Mouse (Mus musculus): Measurements from ENCODE around the gene Fcgrt.
A peak's percentile ranks its signal among the peaks of the same experiment; 100 is the strongest.
"Not testable (repeated sequence)": the region's sequence is repeated elsewhere in the genome, so short reads cannot be mapped to it uniquely, and the experiment has no call there.

The Fcgrt gene

DNA sequence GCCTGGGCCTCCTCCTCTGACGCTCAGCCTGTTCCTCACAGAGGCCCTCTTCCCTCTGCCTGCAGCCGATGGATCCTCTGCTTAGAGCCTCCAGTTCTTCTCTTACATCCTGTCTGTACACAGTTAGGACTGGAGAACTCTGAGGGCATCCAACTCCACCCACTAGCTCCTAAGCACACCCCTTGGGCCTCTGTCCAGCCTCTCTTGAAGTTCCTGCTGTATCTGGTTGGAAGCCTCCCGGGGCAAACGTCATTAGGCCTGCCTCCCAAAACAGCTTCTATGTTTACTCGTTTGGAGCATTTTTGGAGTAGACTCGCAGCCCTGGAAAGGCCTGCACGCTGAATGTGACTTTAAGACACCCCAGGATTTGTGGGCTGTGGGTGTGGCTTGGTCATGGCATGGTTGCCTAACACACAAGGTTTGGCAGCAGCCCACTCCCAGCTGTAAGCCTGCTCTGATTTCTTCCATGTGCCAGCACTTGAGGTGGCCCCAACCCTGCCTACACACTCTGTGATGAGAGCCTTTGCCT, at the start of gene Fcgrt:
Gene Fcgrt, minus strand, starts transcription at position 200 of the 529 bp plus-strand sequence.
- DNase-seq: peak; percentile 100

DNA sequence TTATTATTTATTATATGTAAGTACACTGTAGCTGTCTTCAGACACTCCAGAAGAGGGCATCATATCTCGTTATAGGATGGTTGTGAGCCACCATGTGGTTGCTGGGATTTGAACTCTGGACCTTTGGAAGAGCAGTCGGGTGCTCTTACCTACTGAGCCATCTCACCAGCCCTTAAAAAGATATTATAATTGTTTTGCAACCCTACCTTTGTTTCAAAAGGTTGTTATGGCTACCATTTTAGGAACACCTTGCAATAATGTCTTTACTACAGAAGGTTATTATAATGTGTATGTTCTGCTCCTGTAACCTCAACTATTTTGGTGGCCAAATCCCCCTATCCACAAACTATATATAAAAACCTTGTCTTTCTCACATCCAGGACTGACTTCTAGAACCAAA, 49.4 kb upstream of the Fcgrt start:
- not testable (repeated sequence) for DNase-seq

DNA sequence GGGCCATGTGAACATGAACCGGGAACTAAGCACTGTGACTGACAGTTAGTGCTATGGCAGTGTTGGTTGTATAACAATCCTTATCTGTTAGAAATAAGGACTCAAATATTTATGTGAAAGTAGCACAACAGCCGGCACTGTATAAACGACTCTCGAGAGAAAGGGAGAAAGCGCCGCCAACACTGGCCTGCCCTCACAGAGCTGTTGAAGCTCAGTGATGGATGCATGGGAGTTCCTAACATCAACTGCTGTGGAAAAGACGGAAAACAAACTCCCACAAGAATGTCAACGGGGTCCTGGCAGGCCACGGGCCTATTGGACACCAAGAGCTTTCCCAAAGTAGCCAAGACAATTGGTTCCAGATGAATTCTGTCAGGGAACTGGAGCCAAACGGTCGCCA, 47.7 kb upstream of the Fcgrt start:
- peak; percentile 98 for DNase-seq

DNA sequence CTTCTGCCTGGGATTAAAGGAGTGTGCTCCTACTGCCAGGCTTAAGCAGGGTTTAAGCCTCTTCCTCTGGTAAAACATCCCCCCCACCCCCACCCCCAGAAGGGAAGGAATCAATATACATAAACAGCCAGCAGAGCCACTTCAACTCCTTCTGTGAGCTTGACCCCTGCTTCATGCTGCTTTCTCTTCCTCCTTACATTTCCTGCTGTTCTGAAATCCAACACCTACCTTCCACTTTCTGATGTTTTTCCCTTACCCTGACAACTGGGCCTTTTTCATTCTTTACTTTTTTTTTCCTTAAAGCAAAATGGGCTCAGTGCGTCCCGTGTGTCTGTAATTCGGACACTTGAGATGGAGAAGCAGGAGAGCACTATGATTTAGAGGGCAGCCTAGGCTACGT, 46.7 kb upstream of the Fcgrt start:
- no peak for DNase-seq

DNA sequence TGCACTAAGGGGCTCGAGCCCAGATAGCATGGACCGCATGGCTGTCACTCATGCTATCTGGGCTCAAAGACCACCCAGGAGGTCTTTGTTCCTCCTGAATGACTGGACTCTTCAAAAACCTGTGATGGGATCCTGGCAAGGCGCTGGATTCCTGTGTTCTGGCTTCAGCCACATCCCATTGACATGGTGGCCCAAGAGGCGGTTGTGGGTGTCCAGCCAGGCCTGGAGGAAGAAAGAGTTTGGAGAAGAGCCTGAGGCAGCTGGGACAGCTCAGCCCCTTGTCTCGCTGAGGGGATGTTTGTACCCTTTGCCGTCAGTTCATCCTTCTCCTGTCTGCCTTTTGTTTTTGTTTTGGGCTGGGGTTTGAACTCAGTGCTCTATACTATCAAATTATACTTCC, 45.9 kb upstream of the Fcgrt start:
- peak; percentile 98 for DNase-seq

DNA sequence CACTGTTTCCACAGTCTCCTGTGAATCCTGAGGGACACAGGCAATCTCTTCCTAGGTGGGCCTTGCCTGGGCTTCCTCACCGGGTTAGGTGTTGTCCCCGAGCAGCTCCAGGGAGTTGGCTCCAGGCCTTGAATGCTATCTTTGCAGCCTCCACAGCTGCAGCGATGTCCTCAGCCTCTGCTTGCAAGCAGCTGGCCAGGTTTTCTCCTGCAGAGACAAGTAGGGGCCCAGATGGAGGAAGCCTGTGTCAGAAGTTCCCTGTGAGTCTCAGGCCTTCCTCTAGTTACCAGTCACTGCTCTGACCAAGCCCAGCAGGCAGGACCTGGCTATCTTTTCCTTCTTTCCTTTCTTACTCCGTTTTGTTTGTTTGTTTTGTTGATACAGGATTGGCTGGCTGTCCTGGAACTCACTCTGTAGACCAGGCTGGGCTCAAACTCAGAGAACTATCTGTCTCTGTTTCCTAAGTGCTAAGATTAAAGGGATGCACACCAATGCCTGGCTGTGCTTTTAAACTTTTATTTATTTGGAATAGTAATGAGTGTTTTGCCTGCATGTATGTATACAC, 45.0 kb upstream of the Fcgrt start:
- DNase-seq: peak; percentile 97

DNA sequence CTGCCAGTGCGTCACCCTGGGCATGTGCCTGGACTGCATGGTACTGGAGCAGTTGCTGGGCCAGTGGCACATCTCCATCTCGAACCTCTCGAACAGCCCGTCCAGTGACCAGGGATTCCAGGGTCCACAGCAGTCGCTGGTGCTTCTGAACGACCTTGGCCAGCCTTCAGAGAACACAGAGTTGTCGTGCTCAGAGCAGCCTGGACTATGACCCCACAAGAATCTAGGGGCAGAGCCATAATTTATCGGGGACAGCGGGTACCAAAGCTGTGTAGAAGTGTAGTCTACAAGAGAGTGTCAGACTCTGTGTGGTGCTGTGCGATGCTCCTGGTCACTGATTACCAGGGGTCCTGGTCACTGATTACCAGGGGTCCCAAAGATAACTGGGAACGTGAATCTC, 44.2 kb upstream of the Fcgrt start:
- no peak for DNase-seq

DNA sequence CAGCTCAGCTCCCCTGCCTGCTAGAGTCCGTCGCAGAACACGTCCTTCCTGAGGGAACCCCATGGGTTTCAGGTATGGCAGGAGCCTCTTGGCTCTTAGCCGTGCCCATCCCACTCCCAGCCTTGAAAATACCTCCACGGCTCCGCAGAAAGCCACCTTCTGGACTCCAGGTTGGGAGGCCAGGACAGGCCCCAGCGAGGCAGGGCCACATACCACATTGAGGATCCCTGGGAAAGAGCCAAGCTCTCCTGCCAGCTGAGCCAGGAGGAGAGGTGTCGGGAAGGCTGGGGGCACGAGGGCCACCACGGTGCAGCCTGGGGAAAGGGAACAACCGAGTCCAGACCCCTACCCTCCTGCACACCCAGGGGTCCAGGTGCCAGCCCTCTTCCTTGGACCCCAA, 43.6 kb upstream of the Fcgrt start:
- no peak for DNase-seq

DNA sequence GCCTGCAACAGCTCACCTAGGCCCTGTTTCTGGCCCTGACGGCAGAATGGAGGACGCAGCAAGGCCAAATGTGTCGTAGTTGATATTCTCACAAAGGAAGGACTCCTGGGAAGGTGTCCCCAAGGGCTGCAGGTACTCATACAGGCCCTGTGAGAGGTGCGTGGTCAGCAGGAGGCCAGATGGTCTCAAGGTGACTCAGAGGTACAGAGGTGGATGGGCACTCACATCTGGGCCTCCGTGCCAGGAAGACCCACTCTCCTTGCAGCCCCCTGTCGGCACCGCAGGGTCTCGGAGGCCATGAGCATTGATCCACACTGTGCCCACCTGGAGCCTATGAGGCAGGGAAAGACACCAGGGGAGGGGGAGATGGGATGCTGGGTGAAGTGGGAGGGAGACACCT, 41.8 kb upstream of the Fcgrt start:
- peak; percentile 94 for DNase-seq

DNA sequence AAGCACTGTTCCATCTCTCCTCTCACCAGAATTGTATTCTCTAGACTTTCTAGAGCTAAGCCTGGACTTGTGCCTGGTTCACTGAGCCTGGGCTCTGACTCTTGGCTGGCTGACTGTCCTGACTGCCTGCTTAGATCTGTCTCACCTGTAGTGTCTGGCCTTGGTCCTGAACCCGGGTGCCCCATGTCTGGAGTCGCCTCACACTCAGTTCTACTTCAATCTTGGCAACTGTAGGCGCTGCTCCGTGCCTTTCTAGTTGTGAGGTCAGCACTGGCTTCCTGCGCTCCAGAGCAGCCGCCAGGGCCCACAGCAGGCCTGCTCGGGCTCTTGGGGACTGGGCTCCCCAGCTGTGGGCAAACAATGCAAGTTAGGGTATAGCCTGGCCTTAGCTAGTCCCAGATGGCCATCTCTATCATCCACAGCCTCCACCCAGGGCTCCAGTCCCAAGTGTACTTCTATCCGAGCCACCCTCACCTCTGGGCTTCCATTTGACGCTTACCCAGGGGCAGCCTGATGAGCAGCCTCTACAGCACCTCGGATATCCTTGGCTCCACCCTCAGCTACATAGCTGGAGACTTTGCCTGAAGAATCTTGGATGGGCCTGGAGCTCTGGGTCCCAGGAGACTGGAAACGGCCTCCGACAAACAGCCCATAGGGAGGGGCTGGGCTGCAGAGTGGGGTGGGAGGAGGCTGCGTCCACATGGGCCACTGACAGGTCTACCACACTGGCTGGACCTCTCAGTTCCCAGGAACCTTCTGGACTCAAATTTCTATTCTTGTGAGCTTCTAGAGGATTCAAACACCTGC, 40.9 kb upstream of the Fcgrt start:
- peak; percentile 97 for DNase-seq

DNA sequence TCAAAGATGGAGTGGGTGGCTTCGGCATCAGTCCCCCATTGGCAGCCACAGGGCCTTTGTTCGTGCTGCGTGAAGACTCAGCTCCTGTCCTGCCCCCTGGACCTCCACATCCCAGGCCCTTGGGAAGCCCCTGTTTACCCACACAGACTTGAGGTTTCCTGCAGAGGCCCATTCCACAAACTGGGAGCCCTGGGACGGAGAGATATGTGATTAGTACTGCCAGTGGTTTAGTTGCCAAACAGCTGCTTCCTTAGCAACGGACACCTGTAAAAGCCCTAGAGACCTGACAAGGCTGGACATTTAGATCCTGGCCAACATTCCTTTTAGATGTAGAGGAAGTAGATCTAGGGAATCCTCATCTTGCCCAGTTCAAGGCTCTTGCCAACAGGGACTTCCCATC, 38.3 kb upstream of the Fcgrt start:
- peak; percentile 95 for DNase-seq

DNA sequence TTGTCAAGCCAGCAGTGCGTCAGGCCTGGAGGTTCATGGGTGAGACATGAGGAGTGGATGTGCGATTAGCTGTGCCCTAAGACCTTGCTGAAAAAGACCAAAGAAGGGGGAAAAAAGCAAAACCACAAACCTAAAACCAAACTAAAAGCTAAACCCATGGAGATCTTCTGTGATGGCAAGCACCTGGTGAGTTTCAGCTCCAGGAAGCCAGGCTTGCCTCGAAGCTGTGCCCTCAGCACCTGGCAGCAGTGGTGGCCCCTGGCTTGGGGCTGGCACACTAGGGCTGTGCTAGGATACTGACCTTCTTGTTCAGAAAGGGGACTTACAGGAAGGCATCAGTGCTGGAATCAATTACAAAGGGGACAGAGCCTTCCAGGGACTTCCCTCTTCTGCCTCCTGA, 37.7 kb upstream of the Fcgrt start:
- no peak for DNase-seq

DNA sequence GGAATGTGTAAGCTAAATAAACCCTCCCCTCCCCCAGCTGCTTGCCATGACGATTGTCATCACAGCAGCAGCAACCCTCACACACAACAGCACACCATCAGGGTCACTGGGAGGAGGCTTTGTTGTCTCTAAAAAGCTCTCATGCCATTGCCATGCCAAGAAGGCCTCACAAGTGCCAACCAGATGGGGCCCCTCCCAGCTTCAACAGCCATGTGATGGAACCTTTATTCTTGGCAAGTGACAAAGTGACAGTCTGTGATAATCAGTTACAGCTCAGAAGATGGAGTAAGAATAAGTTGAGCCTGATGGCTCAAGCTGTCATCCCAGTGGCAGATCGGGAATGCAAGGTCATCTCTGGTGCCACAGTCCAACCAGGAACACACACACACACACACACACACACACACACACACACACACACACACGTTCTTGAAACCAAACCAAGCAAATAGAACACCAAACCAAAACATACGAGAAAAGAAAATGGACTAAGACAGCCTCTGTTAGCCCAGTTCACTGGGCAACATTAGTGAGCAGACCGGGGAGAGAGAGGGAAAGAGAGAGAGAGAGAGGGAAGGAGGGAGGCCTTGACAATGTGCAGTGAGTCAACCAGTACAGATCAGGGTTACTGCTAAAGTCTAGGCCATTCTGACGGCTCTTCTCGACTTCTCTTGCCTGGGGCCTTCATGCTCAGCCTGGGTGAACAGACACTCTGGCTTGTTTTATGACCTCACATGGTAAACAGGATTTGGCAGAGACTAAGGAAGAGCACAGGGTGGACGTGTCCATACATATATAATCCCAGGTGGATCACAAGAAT, 36.5 kb upstream of the Fcgrt start:
- DNase-seq: no peak

DNA sequence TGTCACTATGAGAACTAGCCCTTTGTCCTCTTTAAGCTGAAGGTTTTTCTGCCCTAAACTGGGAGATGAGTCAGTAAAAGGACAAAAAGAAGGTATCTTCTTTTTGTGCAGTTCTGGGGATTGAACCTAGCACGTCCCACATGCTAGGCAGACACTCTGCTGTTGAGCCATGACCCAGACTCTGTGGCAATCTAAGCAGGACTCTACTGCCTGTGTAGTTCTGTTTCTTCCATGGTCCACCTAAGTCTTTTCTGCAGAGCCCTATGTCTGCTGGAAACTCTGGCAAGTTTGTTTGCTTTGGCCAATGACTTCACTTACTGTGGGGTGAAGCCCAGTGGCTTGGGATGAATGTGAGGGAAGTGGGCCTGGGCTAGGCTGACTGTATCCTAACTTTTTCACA, 34.8 kb upstream of the Fcgrt start:
- DNase-seq: no peak

DNA sequence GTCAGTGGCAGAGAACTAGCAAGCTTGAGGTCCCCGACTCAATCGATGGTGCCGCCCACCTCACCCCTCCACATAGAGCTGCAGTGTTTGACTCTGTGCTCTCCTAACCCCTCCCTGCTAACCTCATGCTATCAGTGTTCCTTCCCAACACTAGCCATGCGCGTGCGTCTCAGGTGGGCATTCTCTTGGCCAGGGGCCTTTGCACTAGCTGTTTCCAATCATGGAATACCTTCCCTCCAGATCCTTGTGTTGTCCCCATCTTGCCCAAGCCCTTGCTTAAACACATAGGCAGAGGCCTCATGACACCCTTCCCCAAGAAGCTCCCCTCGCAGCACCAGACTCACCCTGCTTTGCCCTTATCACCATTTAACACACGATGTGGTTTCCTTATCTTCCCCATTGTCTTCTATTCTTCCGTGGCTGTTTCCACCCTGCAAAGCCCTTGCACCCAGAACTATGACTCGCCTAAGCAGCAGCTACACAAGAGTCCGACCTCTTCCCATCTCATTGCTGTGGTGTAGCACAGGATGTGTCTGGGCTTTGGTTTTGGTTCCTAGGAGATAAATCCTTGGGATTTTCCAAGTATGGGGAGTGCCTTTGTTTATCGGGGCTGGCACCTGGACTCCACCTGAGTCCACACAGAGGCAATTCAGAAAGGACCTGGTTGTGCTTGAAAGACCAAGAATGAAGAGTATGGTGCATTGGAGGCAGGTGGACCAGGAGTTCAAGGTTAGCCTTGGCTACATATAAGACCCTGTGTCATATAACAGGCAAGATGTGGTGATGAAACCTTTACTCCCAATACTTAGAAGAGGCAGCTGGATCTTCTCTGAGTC, 33.7 kb upstream of the Fcgrt start:
- DNase-seq: peak; percentile 92

DNA sequence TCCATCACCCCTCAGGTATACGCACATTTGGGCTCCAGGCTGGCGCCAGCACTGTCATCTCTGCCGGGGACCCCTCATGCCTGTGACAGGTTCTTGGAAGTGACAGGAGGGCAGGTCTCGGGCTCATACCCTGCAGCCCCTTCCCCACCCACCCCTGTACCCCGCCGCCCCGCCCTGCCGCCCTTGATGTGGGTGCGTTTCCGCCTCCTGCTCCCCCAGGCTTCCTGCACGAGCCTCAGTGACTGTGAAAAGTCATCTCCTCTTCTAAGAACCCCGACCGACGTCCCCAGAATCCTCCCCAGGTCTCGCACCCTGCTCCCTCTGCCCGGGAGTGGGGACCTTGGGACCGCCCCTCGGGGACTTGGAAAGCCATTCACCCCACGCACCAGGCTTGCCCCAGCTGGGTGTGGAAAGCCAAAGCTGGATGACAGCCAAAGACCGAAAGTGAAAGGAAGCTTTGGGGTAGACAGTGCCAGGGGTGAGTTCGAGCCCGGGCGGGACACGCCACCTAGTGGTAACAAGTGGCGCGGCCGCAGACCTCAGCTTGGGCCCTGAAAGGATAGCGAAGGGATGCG, 32.4 kb upstream of the Fcgrt start, which contains the start of the genes Gm45713 and Flt3l:
Gene Gm45713, minus strand, starts transcription at position 239 of the 575 bp plus-strand sequence.
Gene Flt3l, minus strand, starts transcription at position 440 of the 575 bp plus-strand sequence.
- DNase-seq: peak; percentile 100

DNA sequence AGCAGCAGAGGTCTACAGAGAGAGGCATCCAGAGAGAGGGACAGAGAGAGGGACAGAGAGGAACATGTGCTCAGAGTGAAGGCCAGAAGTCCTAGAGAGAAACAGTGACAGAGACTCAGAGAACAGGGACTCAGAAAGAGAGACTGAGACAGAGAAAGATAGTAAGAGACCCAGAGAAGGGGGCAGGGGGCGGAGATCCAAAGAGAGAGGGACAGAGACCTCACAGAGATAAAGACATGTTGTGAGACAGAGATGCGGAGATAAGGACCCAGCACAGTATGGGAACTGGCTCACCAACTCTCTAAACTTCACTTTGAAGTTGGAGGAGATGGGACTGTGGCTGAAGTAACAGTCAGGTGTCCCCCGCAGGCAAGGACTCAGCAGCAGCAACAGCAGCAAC, 31.7 kb upstream of the Fcgrt start:
- DNase-seq: peak; percentile 90

DNA sequence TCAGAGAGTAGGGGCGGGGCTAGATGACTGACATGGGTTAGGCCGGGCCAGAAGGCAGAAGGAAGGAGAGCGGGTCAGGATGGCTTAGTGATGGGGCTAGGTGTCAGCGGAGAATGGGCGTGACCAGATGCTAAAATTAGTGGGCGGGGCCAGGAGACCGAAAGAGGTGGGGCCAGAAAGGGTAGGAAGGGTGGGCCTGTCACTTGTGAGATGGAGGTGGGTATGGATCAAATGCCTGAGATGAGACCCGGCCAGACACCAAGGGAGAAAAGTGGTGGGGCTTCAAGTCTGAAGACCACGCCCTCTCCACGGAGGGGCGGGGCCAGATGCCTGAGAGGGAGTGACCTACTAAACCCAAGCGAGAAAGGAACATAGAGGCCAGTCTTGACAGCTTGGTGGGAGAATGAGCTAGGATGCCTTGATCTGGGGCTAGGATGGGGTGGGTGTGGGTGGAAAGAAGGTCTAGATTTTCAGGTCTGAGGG, 30.9 kb upstream of the Fcgrt start:
- peak; percentile 97 for DNase-seq

DNA sequence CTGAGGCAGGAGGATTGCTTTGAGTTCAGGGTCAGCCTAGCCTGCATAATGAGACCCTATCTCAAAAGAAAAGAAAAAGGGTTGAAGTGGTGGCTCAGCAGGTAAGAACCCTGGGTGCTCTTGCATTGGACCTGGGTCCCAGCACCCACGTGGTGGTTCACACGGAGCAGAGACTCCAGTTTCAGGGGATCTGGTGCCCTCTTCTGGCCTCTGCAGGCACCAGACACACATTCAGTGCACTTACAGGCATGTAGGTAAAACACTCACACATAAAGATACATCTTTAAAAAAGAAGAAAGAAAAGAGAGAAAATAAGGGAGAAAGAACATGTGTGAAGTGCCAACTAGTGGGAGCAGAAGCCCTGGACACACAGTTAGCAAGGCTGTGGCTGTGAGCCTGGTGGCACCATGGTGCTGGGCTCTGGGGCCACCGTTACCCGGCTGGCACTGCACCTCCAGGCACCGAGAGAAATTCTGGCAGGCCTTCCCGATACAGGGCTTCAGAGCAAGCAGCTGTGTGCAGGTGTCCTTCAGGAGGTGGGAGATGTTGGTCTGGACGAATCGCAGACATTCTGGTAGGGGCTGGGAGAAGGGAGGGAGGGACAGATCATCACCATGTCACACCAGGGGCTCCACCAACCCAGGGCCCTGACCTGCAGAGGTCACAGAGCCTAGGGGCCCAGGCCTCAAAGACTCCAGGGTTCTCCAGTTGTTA, 30.0 kb upstream of the Fcgrt start:
- DNase-seq: peak; percentile 91

DNA sequence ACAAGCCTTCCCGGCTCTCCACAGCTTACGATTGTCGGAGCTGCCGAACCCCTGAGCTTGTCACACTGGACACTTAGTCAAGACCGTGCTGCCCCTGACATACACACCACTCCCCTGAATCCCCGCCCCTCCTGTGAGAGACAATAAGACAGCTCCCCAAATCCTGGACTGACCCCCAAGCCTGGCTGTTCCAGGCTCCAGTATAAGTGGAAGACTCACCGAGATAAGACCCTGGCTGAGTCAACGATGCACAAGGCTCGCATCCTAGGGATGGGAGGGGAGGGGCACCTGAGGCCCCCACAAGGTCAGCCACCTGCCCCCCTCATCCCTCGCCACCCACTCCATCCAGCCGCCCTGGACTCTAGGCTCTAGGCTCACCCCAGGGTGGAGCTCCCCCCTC, 28.2 kb upstream of the Fcgrt start:
- DNase-seq: peak; percentile 92

Data from heart, adult 11 months (tissue).